Mouse (Mus musculus): ENCODE results near the gene Scd4. TPM values are rescaled to one million over a fixed set of nuclear protein-coding genes. Genes with fewer than 3 reads are reported as not detected.

The Scd4 gene
- polyA plus RNA-seq, 1 experiment from 2014 or later = 0.09 TPM

- Histone ChIP-seq H3K4me1 (peaks cover 61% of the 10 kb centered on the region), H3K9ac (replicated peaks) (peak overlapping the region; percentile 92), H3K27me3 (replicated peaks) (no peaks in the 10 kb centered on the region), H3K4me3 (replicated peaks) (peak overlapping the region; percentile 76), H3K4me2 (peak overlapping the region; percentile 99), H3K36me3 (peaks cover 25% of the 10 kb centered on the region), H3K9me3 (replicated peaks) (no peaks in the 10 kb centered on the region), H3K27ac (replicated peaks) (peak overlapping the region; percentile 99)
- under 1% methylated on average over 31 of the region's 31 CpGs for whole genome bisulfite sequencing
- ATAC-seq (ENCODE audit: low FRiP score) = peak; percentile 98
Measured at GRCm38 (mm10) chr19:44293769-44294551, 38.9 kb upstream of the Scd4 start.

GRCm38 (mm10) chr19:44294588-44295041 is 38.3 kb upstream of the Scd4 start:
- H3K9ac ChIP-seq (replicated peaks) = peak overlapping the region; percentile 92
- H3K4me2 ChIP-seq = peak overlapping the region; percentile 99
- peak overlapping the region; percentile 76 for H3K4me3 ChIP-seq (replicated peaks)
- H3K36me3 ChIP-seq = peaks cover 30% of the 10 kb centered on the region
- H3K4me1 ChIP-seq = peaks cover 68% of the 10 kb centered on the region
- H3K27me3 ChIP-seq (replicated peaks) = no peaks in the 10 kb centered on the region
- peak; percentile 60 for ATAC-seq (ENCODE audit: low FRiP score)
- H3K27ac ChIP-seq (replicated peaks) = peak overlapping the region; percentile 99
- no peaks in the 10 kb centered on the region for H3K9me3 ChIP-seq (replicated peaks)
- WGBS = under 1% methylated on average over 14 of the region's 14 CpGs

- Histone ChIP-seq H3K4me1 (peaks cover 74% of the 10 kb centered on the region), H3K9me3 (replicated peaks) (no peaks in the 10 kb centered on the region), H3K9ac (replicated peaks) (peak overlapping the region; percentile 67), H3K4me3 (replicated peaks) (peak overlapping the region; percentile 76), H3K27ac (replicated peaks) (peak overlapping the region; percentile 99), H3K4me2 (peak overlapping the region; percentile 99), H3K27me3 (replicated peaks) (no peaks in the 10 kb centered on the region), H3K36me3 (peaks cover 36% of the 10 kb centered on the region)
- ATAC-seq (ENCODE audit: low FRiP score) = no peak
- 5% methylated on average over 3 of the region's 3 CpGs for WGBS
Measured at GRCm38 (mm10) chr19:44295251-44295650, 37.6 kb upstream of the Scd4 start.

- H3K4me2 ChIP-seq = peak overlapping the region; percentile 99
- WGBS = under 1% methylated on average over 4 of the region's 4 CpGs
- peak overlapping the region; percentile 67 for H3K9ac ChIP-seq (replicated peaks)
- H3K36me3 ChIP-seq = peaks cover 41% of the 10 kb centered on the region
- ATAC-seq (ENCODE audit: low FRiP score) = no peak
- H3K9me3 ChIP-seq (replicated peaks) = no peaks in the 10 kb centered on the region
- no peaks in the 10 kb centered on the region for H3K27me3 ChIP-seq (replicated peaks)
- peak overlapping the region; percentile 76 for H3K4me3 ChIP-seq (replicated peaks)
- H3K27ac ChIP-seq (replicated peaks) = peak overlapping the region; percentile 99
- peaks cover 79% of the 10 kb centered on the region for H3K4me1 ChIP-seq
Measured at GRCm38 (mm10) chr19:44295741-44296140, 37.2 kb upstream of the Scd4 start.

DNA sequence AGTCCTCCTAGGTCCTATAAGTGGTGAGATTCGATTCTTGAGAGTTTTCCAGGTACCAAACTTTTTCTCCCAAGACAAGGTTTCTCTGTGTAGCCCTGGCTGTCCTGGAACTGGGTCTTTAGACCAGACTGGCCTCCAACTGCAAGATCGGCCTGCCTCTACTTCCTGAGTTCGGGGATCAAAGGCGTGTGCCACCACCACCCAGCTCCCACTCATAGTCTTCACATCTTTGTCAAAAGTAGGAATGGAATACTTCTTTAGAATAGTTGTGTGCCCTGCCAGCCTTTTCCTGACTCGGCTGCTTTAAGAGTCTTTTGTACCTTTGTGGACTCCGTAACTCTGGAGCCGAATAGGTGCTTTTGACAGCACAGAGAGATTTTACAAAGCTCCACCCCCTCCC is 36.7 kb upstream of the Scd4 start:
- H3K36me3 ChIP-seq = peaks cover 45% of the 10 kb centered on the region
- 16% methylated on average over 7 of the region's 7 CpGs for WGBS

GRCm38 (mm10) chr19:44297068-44297760 is 35.7 kb upstream of the Scd4 start:
- no peak overlapping the region; the same call in 1 of the 2 replicates for H3K27ac ChIP-seq (replicated peaks)

More for the DNA sequence above, 36.7 kb upstream of the Scd4 start:
- Histone ChIP-seq H3K27me3 (replicated peaks) (no peaks in the 10 kb centered on the region), H3K4me1 (peaks cover 83% of the 10 kb centered on the region), H3K4me3 (replicated peaks) (peak overlapping the region; percentile 76), H3K9me3 (replicated peaks) (no peaks in the 10 kb centered on the region), H3K9ac (replicated peaks) (peak overlapping the region; percentile 67), H3K4me2 (peak overlapping the region; percentile 99), H3K27ac (replicated peaks) (0 out of 2 replicates have a peak overlapping the region, but pooled peaks have one; percentile 51)
- no peak for ATAC-seq (ENCODE audit: low FRiP score)

DNA sequence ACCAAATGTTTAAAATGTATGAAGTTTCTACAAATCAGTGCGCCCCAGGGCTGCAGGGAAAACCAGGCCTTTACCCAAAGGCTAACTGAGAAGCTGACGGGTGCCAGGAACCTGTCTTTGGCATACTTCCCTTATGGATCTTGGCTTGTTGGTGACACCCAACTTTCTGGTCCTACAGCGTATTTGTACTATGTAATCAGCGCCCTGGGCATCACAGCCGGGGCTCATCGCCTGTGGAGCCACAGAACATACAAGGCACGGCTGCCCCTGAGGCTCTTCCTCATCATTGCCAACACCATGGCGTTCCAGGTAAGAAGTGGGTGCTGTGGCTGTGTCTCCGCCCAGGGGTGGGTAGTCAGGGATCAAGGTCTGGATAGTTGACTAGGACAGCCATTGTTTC is 35.0 kb upstream of the Scd4 start:
- Histone ChIP-seq H3K36me3 (peaks cover 61% of the 10 kb centered on the region), H3K9me3 (replicated peaks) (no peaks in the 10 kb centered on the region), H3K27me3 (replicated peaks) (no peaks in the 10 kb centered on the region), H3K4me2 (peak overlapping the region; percentile 99), H3K27ac (replicated peaks) (no peak overlapping the region), H3K9ac (replicated peaks) (peak overlapping the region; percentile 67), H3K4me1 (peaks cover 82% of the 10 kb centered on the region), H3K4me3 (replicated peaks) (peak overlapping the region; percentile 76)
- no peak for ATAC-seq (ENCODE audit: low FRiP score)
- 63% methylated on average over 9 of the region's 9 CpGs for WGBS

More at GRCm38 (mm10) chr19:44297068-44297760, 35.7 kb upstream of the Scd4 start:
- H3K4me3 ChIP-seq (replicated peaks) = peak overlapping the region; percentile 76
- H3K9me3 ChIP-seq (replicated peaks) = no peaks in the 10 kb centered on the region
- peak overlapping the region; percentile 99 for H3K4me2 ChIP-seq
- peaks cover 82% of the 10 kb centered on the region for H3K4me1 ChIP-seq
- 45% methylated on average over 8 of the region's 8 CpGs for WGBS
- no peaks in the 10 kb centered on the region for H3K27me3 ChIP-seq (replicated peaks)
- H3K9ac ChIP-seq (replicated peaks) = peak overlapping the region; percentile 67
- H3K36me3 ChIP-seq = peaks cover 54% of the 10 kb centered on the region
- no peak for ATAC-seq (ENCODE audit: low FRiP score)

GRCm38 (mm10) chr19:44299078-44299477 is 33.8 kb upstream of the Scd4 start:
- Histone ChIP-seq H3K27me3 (replicated peaks) (no peaks in the 10 kb centered on the region), H3K27ac (replicated peaks) (no peak overlapping the region), H3K4me3 (replicated peaks) (peak overlapping the region; percentile 76), H3K4me1 (peaks cover 88% of the 10 kb centered on the region), H3K4me2 (peak overlapping the region; percentile 99), H3K9ac (replicated peaks) (peak overlapping the region; percentile 67; the same call in 1 of the 2 replicates), H3K9me3 (replicated peaks) (no peaks in the 10 kb centered on the region), H3K36me3 (peaks cover 73% of the 10 kb centered on the region)
- 77% methylated on average over 9 of the region's 9 CpGs for WGBS
- ATAC-seq (ENCODE audit: low FRiP score) = no peak

- Histone ChIP-seq H3K9ac (replicated peaks) (no peak overlapping the region; the same call in 1 of the 2 replicates), H3K27me3 (replicated peaks) (no peaks in the 10 kb centered on the region), H3K4me3 (replicated peaks) (0 out of 2 replicates have a peak overlapping the region, but pooled peaks have one; percentile 2), H3K36me3 (peaks cover 81% of the 10 kb centered on the region), H3K9me3 (replicated peaks) (no peaks in the 10 kb centered on the region), H3K4me2 (peak overlapping the region; percentile 99), H3K4me1 (peaks cover 96% of the 10 kb centered on the region), H3K27ac (replicated peaks) (no peak overlapping the region)
- WGBS = 75% methylated on average over 6 of the region's 6 CpGs
- no peak for ATAC-seq (ENCODE audit: low FRiP score)
Measured at GRCm38 (mm10) chr19:44299902-44300301, 33.0 kb upstream of the Scd4 start.

DNA sequence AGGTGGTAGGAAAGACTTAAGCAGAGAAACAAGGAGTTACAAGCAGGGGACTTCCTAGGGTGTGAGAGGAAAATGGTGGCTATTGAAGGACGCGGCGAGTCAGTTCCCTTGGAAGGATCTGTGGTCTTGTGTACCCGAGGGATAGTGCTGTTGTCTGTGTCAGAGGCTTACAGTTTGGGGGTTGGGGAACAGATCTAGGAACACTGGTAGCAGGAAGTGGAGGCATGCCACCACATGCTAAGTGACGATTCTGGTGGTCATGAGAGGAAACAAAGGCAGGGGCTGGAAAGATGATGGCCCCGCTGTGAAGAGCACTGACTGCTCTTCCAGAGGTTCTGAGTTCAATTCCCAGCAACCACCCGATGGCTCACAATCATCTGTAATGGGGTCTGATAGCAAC is 32.4 kb upstream of the Scd4 start:
- WGBS = 81% methylated on average over 7 of the region's 7 CpGs
- Histone ChIP-seq H3K9me3 (replicated peaks) (no peaks in the 10 kb centered on the region), H3K27me3 (replicated peaks) (no peaks in the 10 kb centered on the region), H3K4me2 (peak overlapping the region; percentile 99), H3K9ac (replicated peaks) (no peak overlapping the region), H3K4me3 (replicated peaks) (0 out of 2 replicates have a peak overlapping the region, but pooled peaks have one; percentile 2), H3K36me3 (peaks cover 87% of the 10 kb centered on the region), H3K4me1 (peaks cover 96% of the 10 kb centered on the region), H3K27ac (replicated peaks) (no peak overlapping the region)
- no peak for ATAC-seq (ENCODE audit: low FRiP score)

DNA sequence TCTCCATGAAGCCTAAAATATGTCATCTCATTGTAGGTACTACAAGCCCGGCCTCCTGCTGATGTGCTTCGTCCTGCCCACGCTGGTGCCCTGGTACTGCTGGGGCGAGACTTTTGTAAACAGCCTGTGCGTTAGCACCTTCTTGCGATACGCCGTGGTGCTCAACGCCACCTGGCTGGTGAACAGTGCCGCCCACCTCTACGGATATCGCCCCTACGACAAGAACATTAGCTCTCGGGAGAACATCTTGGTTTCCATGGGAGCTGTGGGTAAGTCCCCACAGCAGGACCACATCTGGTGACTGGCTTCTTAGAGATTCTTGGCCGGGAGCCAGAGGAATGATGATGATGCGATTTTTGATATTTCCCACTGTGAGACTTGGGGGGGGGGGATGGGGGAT is 31.7 kb upstream of the Scd4 start:
- WGBS = 59% methylated on average over 16 of the region's 16 CpGs
- H3K4me2 ChIP-seq = peak overlapping the region; percentile 99
- ATAC-seq (ENCODE audit: low FRiP score) = no peak
- H3K27ac ChIP-seq (replicated peaks) = no peak overlapping the region
- H3K9me3 ChIP-seq (replicated peaks) = no peaks in the 10 kb centered on the region
- H3K36me3 ChIP-seq = peaks cover 90% of the 10 kb centered on the region
- peaks cover 96% of the 10 kb centered on the region for H3K4me1 ChIP-seq
- no peak overlapping the region; the same call in 1 of the 2 replicates for H3K4me3 ChIP-seq (replicated peaks)
- H3K9ac ChIP-seq (replicated peaks) = no peak overlapping the region
- H3K27me3 ChIP-seq (replicated peaks) = no peaks in the 10 kb centered on the region

All from neural tube, embryonic 15.5 days (tissue).